Mouse (Mus musculus) lung, adult 2 months (tissue): ENCODE results near the gene Ripor1. TPM values are rescaled to one million over a fixed set of nuclear protein-coding genes. Genes with fewer than 3 reads are reported as not detected.

Experiments
- DNase-seq: peaks from one replicate; pipeline ENCODE4 v3.0.0; 2022
- H3K4me1 ChIP-seq: fragments of 200-500 bp; 2 replicates; pipeline ENCODE4 v1.6.1; 2011; ENCODE audit warnings: low read length; ENCODE audit not compliant: control insufficient read depth, insufficient read depth
- H3K4me3 ChIP-seq: fragments of 200-500 bp; replicated peaks from 2 replicates; pipeline ENCODE3; 2011; ENCODE audit warnings: low read depth, mild to moderate bottlenecking, control low read depth, low read length; ENCODE audit errors: extremely low read depth
- CTCF ChIP-seq: fragments of 200-500 bp; IDR thresholded peaks from 2 replicates; pipeline ENCODE4 v1.5.1; 2011; ENCODE audit warnings: mild to moderate bottlenecking, low read length, control low read depth; ENCODE audit not compliant: insufficient read depth
- POLR2A ChIP-seq: fragments of 200-500 bp; IDR thresholded peaks from 2 replicates; pipeline ENCODE4 v1.6.1; 2011; ENCODE audit warnings: low read depth, mild to moderate bottlenecking, control low read depth, low read length, borderline replicate concordance; ENCODE audit errors: extremely low read depth
- WGBS: fragments of 180-500 bp; shearing (Covaris S2); methylation state at CpG from one replicate; pipeline ENCODE4 v1.1.7; 2018; 5-methylcytosine and 5-hydroxymethylcytosine counted together
- polyA plus RNA-seq: library from polyadenylated mRNA; depleted of rRNA; stranded (reverse); fragments of >200 nt; gene quantifications from 2 replicates; pipeline ENCODE4 v1.2.3, GENCODE M21; 2012

Ripor1 gene
- polyA plus RNA-seq, 1 experiment, result 71.7 TPM

DNA sequence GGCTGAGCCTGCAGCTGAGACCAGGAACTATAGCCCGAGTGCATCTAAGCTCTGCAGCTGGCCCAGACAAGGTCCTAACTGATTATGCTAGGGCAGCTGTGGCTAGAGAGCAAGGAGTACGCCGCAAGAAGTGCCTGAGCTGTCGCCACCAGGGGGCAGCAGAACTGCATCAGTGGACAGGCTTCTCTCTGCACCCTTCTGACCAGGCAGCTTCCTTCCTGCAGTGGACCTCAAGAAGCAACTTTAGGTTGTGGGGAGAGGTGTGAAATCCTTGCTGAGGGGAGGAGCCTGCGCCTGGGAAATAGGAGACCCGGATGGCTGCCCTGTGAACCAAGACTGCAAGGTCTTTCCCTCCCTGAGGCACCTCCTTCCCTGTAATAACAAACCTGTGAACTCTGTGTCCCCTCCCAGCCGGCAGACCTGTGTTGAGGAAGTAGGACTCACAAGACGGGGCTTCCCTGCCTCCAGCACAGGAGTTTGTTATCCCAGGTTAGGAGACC lies 17.4 kb downstream of the Ripor1 start:
- WGBS, result 5% methylated on average over 8 of the region's 8 CpGs
- DNase-seq, result peak; percentile 92
- TF ChIP-seq CTCF, result peak; percentile 97
- peak; percentile 42; the same call in 1 of the 2 replicates for TF ChIP-seq POLR2A
- Histone ChIP-seq H3K4me1 (peaks cover 7% of the 10 kb centered on the region; the same call in 1 of the 2 replicates), H3K4me3 (no peak overlapping the region)

GRCm38 (mm10) chr8:105623118-105623517 lies 18.1 kb downstream of the Ripor1 start:
- H3K4me3 ChIP-seq, result no peak overlapping the region
- TF ChIP-seq CTCF (no peak), POLR2A (no peak)
- H3K4me1 ChIP-seq, result peaks cover 7% of the 10 kb centered on the region; the same call in 1 of the 2 replicates
- DNase-seq, result no peak
- WGBS, result 31% methylated on average over 5 of the region's 5 CpGs

- no peak overlapping the region for H3K4me3 ChIP-seq
- no peak for DNase-seq
- H3K4me1 ChIP-seq, result peaks cover 7% of the 10 kb centered on the region; the same call in 1 of the 2 replicates
- 56% methylated on average over 7 of the region's 7 CpGs for WGBS
- TF ChIP-seq CTCF (no peak), POLR2A (no peak)
Observed at GRCm38 (mm10) chr8:105623679-105624245, 18.7 kb downstream of the Ripor1 start.

DNA sequence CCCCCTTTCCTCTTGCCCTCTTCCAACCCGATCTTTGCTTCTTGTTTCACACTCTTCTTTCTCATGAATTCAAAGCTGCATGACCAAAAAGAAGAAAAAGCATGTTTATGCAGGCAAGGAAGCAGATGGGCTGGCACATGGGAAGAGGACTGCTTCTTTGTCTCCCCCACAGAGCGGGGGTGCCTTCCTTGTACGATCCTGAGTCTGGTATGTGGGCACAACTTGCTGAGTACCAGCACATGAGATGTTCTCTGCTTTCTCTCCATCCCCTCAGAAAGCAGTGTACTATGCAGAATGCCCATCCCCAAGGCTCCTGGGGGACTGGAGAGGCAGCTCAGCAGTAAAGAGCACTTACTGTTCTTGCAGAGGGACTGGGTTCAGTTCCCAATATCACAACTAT lies 19.3 kb downstream of the Ripor1 start:
- H3K4me1 ChIP-seq, result peaks cover 7% of the 10 kb centered on the region; the same call in 1 of the 2 replicates
- TF ChIP-seq POLR2A, result no peak
- no peak for TF ChIP-seq CTCF
- no peak overlapping the region for H3K4me3 ChIP-seq
- WGBS, result 44% methylated on average over 3 of the region's 3 CpGs
- DNase-seq, result no peak

DNA sequence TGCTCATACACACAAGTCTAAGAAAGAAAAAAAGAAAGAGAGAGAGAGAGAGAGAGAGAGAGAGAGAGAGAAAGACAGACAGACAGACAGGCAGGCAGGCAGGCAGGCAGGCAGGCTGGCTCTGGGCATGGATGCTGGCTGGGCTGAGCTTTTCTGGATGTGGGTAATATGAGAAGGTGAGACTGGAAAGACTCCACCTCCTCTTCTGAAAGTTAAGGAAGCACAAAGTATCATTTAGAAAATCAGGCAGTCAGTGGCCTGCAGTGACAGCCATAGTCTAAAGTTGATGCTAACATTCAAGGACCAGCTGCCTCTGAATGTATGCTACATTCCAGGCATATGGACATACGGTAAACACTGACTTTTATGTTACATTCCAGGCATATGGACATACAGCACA lies 19.8 kb downstream of the Ripor1 start:
- WGBS, result 53% methylated on average over 1 of the region's 1 CpGs
- no peak overlapping the region for H3K4me3 ChIP-seq
- peaks cover 7% of the 10 kb centered on the region; the same call in 1 of the 2 replicates for H3K4me1 ChIP-seq
- DNase-seq, result no peak
- TF ChIP-seq CTCF (no peak), POLR2A (no peak)

DNA sequence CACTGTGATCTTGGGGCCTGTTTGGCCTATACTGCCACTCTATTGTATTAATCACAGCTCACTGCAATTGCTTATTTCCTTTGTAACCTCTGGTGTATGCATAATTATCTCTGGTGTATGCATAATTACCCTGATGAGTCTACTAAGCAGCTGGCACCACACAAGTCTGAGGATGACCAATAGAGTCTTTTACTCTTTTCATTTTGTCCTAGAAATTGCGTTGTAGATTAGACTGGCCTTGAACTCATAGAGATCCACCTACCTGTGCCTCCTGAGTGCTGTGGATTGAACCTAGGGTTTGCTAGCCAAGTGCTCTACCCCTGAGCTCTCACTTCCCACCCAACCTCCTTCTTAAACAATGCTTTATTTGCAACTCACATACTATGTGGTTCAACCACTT lies 21.0 kb downstream of the Ripor1 start:
- WGBS, result 83% methylated on average over 1 of the region's 1 CpGs
- no peak for TF ChIP-seq POLR2A
- no peak for TF ChIP-seq CTCF
- H3K4me1 ChIP-seq, result peaks cover 7% of the 10 kb centered on the region; the same call in 1 of the 2 replicates
- DNase-seq, result no peak
- no peak overlapping the region for H3K4me3 ChIP-seq

GRCm38 (mm10) chr8:105629337-105629736 lies 24.3 kb downstream of the Ripor1 start:
- TF ChIP-seq CTCF (no peak), POLR2A (no peak)
- no peaks in the 10 kb centered on the region for H3K4me1 ChIP-seq
- WGBS, result 88% methylated on average over 4 of the region's 4 CpGs

GRCm38 (mm10) chr8:105634771-105635458 lies 29.9 kb downstream of the Ripor1 start:
- DNase-seq, result no peak
- Histone ChIP-seq H3K4me1 (peaks cover 19% of the 10 kb centered on the region), H3K4me3 (no peak overlapping the region)
- TF ChIP-seq POLR2A (no peak), CTCF (no peak)
- 72% methylated on average over 2 of the region's 2 CpGs for WGBS

More at GRCm38 (mm10) chr8:105629337-105629736, 24.3 kb downstream of the Ripor1 start:
- DNase-seq, result no peak
- H3K4me3 ChIP-seq, result no peak overlapping the region

DNA sequence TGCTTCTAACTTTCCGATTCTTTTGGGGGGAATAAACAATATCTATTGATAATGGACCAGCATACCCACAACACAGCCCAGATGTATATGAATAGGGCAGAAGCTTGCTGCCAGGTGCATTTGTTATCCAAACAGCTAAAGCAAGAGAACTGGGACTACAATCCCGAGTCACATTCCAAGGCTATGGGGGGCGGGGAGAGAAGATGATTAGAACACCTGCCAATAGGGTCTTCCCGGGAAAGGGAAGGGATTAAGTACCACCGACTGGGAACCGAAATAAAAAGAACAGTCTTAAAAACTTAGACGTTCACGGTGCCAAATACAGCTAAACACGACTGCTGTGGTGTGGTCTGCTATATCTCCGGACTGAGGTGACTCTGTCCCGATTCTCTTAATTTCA lies 30.4 kb downstream of the Ripor1 start:
- 4% methylated on average over 11 of the region's 11 CpGs for WGBS
- no peak for DNase-seq
- Histone ChIP-seq H3K4me3 (peak overlapping the region; percentile 72), H3K4me1 (peaks cover 19% of the 10 kb centered on the region)
- TF ChIP-seq POLR2A, result no peak
- no peak for TF ChIP-seq CTCF
